Mouse (Mus musculus) heart, embryonic 13.5 days (tissue): Measurements from ENCODE around the gene G3bp2. TPM values are rescaled to one million over a fixed set of nuclear protein-coding genes. Genes with fewer than 3 reads are reported as not detected.
"Not testable (repeated sequence)": the region's sequence is repeated elsewhere in the genome, so short reads cannot be mapped to it uniquely, and the experiment has no call there.

Experiments
- ATAC-seq: fragments of 200-750 bp; cut with Nextera tagmentation; 2 replicates; pipeline ENCODE4 v1.8.0; 2017; ENCODE audit warnings: moderate TSS enrichment; ENCODE audit not compliant: insufficient number of reproducible peaks, low FRiP score, low TSS enrichment; ENCODE audit errors: extremely low read depth
- H3K27ac ChIP-seq: fragments of 300-500 bp; sonication (generic); replicated peaks from 2 replicates; pipeline ENCODE4 v1.5.1; 2015; ENCODE audit warnings: moderate library complexity, mild to moderate bottlenecking, inconsistent platforms
- H3K27me3 ChIP-seq: fragments of 300-500 bp; sonication (generic); replicated peaks from 2 replicates; pipeline ENCODE4 v1.6.1; 2015; ENCODE audit warnings: mild to moderate bottlenecking, inconsistent platforms
- H3K36me3 ChIP-seq: fragments of 300-500 bp; sonication (generic); 2 replicates; pipeline ENCODE4 v1.6.1; 2015; ENCODE audit warnings: mild to moderate bottlenecking, inconsistent platforms
- H3K4me1 ChIP-seq: fragments of 300-500 bp; sonication (generic); 2 replicates; pipeline ENCODE4 v1.6.1; 2015; ENCODE audit warnings: inconsistent platforms
- H3K4me2 ChIP-seq: fragments of 300-500 bp; sonication (generic); 2 replicates; pipeline ENCODE4 v1.6.1; 2015; ENCODE audit warnings: inconsistent platforms, mild to moderate bottlenecking, moderate library complexity
- H3K4me3 ChIP-seq: fragments of 300-500 bp; sonication (generic); 2 replicates; pipeline ENCODE4 v1.5.1; 2015; ENCODE audit warnings: moderate library complexity, mild to moderate bottlenecking, inconsistent platforms
- H3K9ac ChIP-seq: fragments of 300-500 bp; sonication (generic); 2 replicates; pipeline ENCODE4 v1.6.1; 2015; ENCODE audit warnings: inconsistent platforms, mild to moderate bottlenecking, moderate library complexity
- H3K9me3 ChIP-seq: fragments of 300-500 bp; sonication (generic); 2 replicates; pipeline ENCODE4 v1.6.1; 2016; ENCODE audit warnings: inconsistent platforms
- WGBS: fragments of 180-500 bp; shearing (Covaris S2); methylation state at CpG from one replicate; pipeline ENCODE4 v1.1.7; 2015; ENCODE audit warnings: mixed read lengths; 5-methylcytosine and 5-hydroxymethylcytosine counted together
- polyA plus RNA-seq: library from polyadenylated mRNA; unstranded; fragments of >200 nt; fragmentation: Nextera tagmentation; extraction: Ambion mirVana; gene quantifications from 2 replicates; pipeline ENCODE4 v1.2.1, GENCODE M21; 2015

G3bp2 gene
- 132 and 153 TPM in 2 replicates for polyA plus RNA-seq

GRCm38 (mm10) chr5:92083417-92084038, at the start of gene G3bp2:
G3bp2 (minus strand) TSS chr5:92083719.
- peak; percentile 94 for ATAC-seq
- H3K4me1 ChIP-seq, result peaks cover 43% of the 10 kb centered on the region
- under 1% methylated on average over 65 of the region's 65 CpGs for WGBS
- H3K9ac ChIP-seq, result peak within 1 kb of the TSS; percentile 97
- H3K27me3 ChIP-seq, result no peaks in the 10 kb centered on the region
- H3K36me3 ChIP-seq, result no peaks in the 10 kb centered on the region
- no peaks in the 10 kb centered on the region; the same call in 1 of the 2 replicates for H3K9me3 ChIP-seq
- peak within 1 kb of the TSS; percentile 84 for H3K4me2 ChIP-seq
- peak within 1 kb of the TSS; percentile 99 for H3K27ac ChIP-seq
- H3K4me3 ChIP-seq, result peak within 1 kb of the TSS; percentile 99

GRCm38 (mm10) chr5:92133006-92133405, 49.5 kb upstream of the G3bp2 start:
- WGBS, result 69% methylated on average over 4 of the region's 4 CpGs

GRCm38 (mm10) chr5:92132127-92132526, 48.6 kb upstream of the G3bp2 start:
- no peak overlapping the region for H3K27ac ChIP-seq
- no peak overlapping the region for H3K9ac ChIP-seq
- peaks cover 40% of the 10 kb centered on the region for H3K4me1 ChIP-seq
- 93% methylated on average over 4 of the region's 4 CpGs for WGBS
- H3K36me3 ChIP-seq, result peaks cover 10% of the 10 kb centered on the region; the same call in 1 of the 2 replicates
- no peaks in the 10 kb centered on the region for H3K27me3 ChIP-seq
- ATAC-seq, result no peak
- no peak overlapping the region for H3K4me2 ChIP-seq
- peaks cover 3% of the 10 kb centered on the region; the same call in 1 of the 2 replicates for H3K9me3 ChIP-seq
- no peak overlapping the region for H3K4me3 ChIP-seq

More at GRCm38 (mm10) chr5:92133006-92133405, 49.5 kb upstream of the G3bp2 start:
- not testable (repeated sequence) for H3K27ac ChIP-seq, H3K27me3 ChIP-seq, H3K4me3 ChIP-seq, H3K4me2 ChIP-seq, H3K9ac ChIP-seq, H3K9me3 ChIP-seq, ATAC-seq, H3K36me3 ChIP-seq
- peaks cover 31% of the 10 kb centered on the region for H3K4me1 ChIP-seq

GRCm38 (mm10) chr5:92130040-92130682, 46.6 kb upstream of the G3bp2 start:
- peaks cover 3% of the 10 kb centered on the region; the same call in 1 of the 2 replicates for H3K9me3 ChIP-seq
- 82% methylated on average over 6 of the region's 6 CpGs for WGBS
- ATAC-seq, result no peak
- peaks cover 11% of the 10 kb centered on the region; the same call in 1 of the 2 replicates for H3K36me3 ChIP-seq
- no peak overlapping the region for H3K4me2 ChIP-seq
- no peak overlapping the region; the same call in 1 of the 2 replicates for H3K27ac ChIP-seq
- no peak overlapping the region for H3K9ac ChIP-seq
- no peak overlapping the region for H3K4me3 ChIP-seq
- no peaks in the 10 kb centered on the region for H3K27me3 ChIP-seq
- H3K4me1 ChIP-seq, result peaks cover 36% of the 10 kb centered on the region

GRCm38 (mm10) chr5:92129321-92129768, 45.8 kb upstream of the G3bp2 start:
- Histone ChIP-seq H3K27ac (peak overlapping the region; percentile 74), H3K4me1 (peaks cover 36% of the 10 kb centered on the region), H3K4me3 (0 out of 2 replicates have a peak overlapping the region, but pooled peaks have one; percentile 18), H3K9ac (no peak overlapping the region), H3K27me3 (no peaks in the 10 kb centered on the region), H3K9me3 (peaks cover 3% of the 10 kb centered on the region; the same call in 1 of the 2 replicates), H3K36me3 (peaks cover 15% of the 10 kb centered on the region; the same call in 1 of the 2 replicates), H3K4me2 (peak overlapping the region; percentile 60)
- WGBS, result 69% methylated on average over 1 of the region's 1 CpGs
- ATAC-seq, result no peak

GRCm38 (mm10) chr5:92128570-92128969, 45.1 kb upstream of the G3bp2 start:
- Histone ChIP-seq H3K4me1 (peaks cover 36% of the 10 kb centered on the region), H3K4me3 (peak overlapping the region; percentile 18), H3K36me3 (peaks cover 15% of the 10 kb centered on the region; the same call in 1 of the 2 replicates), H3K9ac (peak overlapping the region; percentile 37; the same call in 1 of the 2 replicates), H3K4me2 (peak overlapping the region; percentile 60), H3K27ac (peak overlapping the region; percentile 74), H3K9me3 (peaks cover 3% of the 10 kb centered on the region; the same call in 1 of the 2 replicates), H3K27me3 (no peaks in the 10 kb centered on the region)
- ATAC-seq, result peak; percentile 79
- 12% methylated on average over 8 of the region's 8 CpGs for WGBS

- peak overlapping the region; percentile 74 for H3K27ac ChIP-seq
- 85% methylated on average over 10 of the region's 10 CpGs for WGBS
These were observed 44.2 kb upstream of the G3bp2 start for GRCm38 (mm10) chr5:92127751-92128150.

GRCm38 (mm10) chr5:92127141-92127625, 43.7 kb upstream of the G3bp2 start:
- Histone ChIP-seq H3K4me3 (peak overlapping the region; percentile 18), H3K4me2 (peak overlapping the region; percentile 60), H3K9ac (peak overlapping the region; percentile 15; the same call in 1 of the 2 replicates), H3K27ac (peak overlapping the region; percentile 74), H3K27me3 (no peaks in the 10 kb centered on the region), H3K36me3 (peaks cover 17% of the 10 kb centered on the region), H3K4me1 (peaks cover 36% of the 10 kb centered on the region), H3K9me3 (peaks cover 3% of the 10 kb centered on the region; the same call in 1 of the 2 replicates)
- peak; percentile 53; the same call in 1 of the 2 replicates for ATAC-seq
- 48% methylated on average over 9 of the region's 9 CpGs for WGBS

More at GRCm38 (mm10) chr5:92127751-92128150, 44.2 kb upstream of the G3bp2 start:
- H3K36me3 ChIP-seq, result peaks cover 17% of the 10 kb centered on the region
- no peaks in the 10 kb centered on the region for H3K27me3 ChIP-seq
- H3K9ac ChIP-seq, result no peak overlapping the region
- peak overlapping the region; percentile 60 for H3K4me2 ChIP-seq
- ATAC-seq, result no peak
- H3K4me3 ChIP-seq, result peak overlapping the region; percentile 18
- peaks cover 3% of the 10 kb centered on the region; the same call in 1 of the 2 replicates for H3K9me3 ChIP-seq
- H3K4me1 ChIP-seq, result peaks cover 36% of the 10 kb centered on the region

- Histone ChIP-seq H3K36me3 (peaks cover 10% of the 10 kb centered on the region), H3K4me3 (no peak overlapping the region), H3K9me3 (0 out of 2 replicates have a peak, but pooled peaks cover 3% of the 10 kb centered on the region), H3K27ac (no peak overlapping the region), H3K27me3 (no peaks in the 10 kb centered on the region), H3K9ac (no peak overlapping the region), H3K4me1 (peaks cover 36% of the 10 kb centered on the region), H3K4me2 (no peak overlapping the region)
- 89% methylated on average over 3 of the region's 3 CpGs for WGBS
- ATAC-seq, result no peak
These were observed 41.9 kb upstream of the G3bp2 start for GRCm38 (mm10) chr5:92125446-92125845.

- no peak for ATAC-seq
- Histone ChIP-seq H3K4me3 (no peak overlapping the region), H3K9ac (no peak overlapping the region), H3K36me3 (peaks cover 10% of the 10 kb centered on the region), H3K27ac (no peak overlapping the region), H3K27me3 (no peaks in the 10 kb centered on the region), H3K9me3 (no peaks in the 10 kb centered on the region), H3K4me2 (no peak overlapping the region), H3K4me1 (peaks cover 6% of the 10 kb centered on the region)
- 64% methylated on average over 4 of the region's 4 CpGs for WGBS
These were observed 38.1 kb upstream of the G3bp2 start for GRCm38 (mm10) chr5:92121636-92122035.
